ENCODE assay signal across 8 mouse cellular contexts in genomic region chr5:139382760-139383159, GRCm38 (mm10). TPM values are rescaled to one million over a fixed set of nuclear protein-coding genes. Genes with fewer than 3 reads are reported as not detected.
DNase-seq lines count a peak whose midpoint lies in the region; TF ChIP-seq lines count a peak whose summit lies in the region.

No protein-coding gene starts in this region.

- H3K4me1 ChIP-seq in small intestine, adult 2 months (ENCODE audit: control insufficient read depth, insufficient read depth, insufficient read length, low read length) = peaks cover 34% of the 10 kb centered on the region

- whole genome bisulfite sequencing in small intestine, adult 2 months = 36% methylated on average over 8 of the region's 8 CpGs

- intact Hi-C loops in heart, postnatal 10 days (cut with DNase I) = no loop called here

- H3K27me3 ChIP-seq in small intestine, adult 2 months (ENCODE audit: control insufficient read depth, insufficient read depth, low read length) = no peaks in the 10 kb centered on the region

- H3K27ac ChIP-seq in small intestine, adult 2 months (ENCODE audit: insufficient read depth, low read depth, low read length) = peak overlapping the region; percentile 79

- no peak for TF ChIP-seq POLR2A in small intestine, adult 2 months (IDR thresholded peaks at IDR 0.05; ENCODE audit: low read depth, low read length)

- H3K4me3 ChIP-seq in small intestine, adult 2 months (ENCODE audit: low read depth, low read length) = peak overlapping the region; percentile 21

- TF ChIP-seq CTCF in small intestine, adult 2 months (IDR thresholded peaks at IDR 0.05; ENCODE audit: extremely low read depth, insufficient read length, insufficient replicate concordance, low read depth, low read length) = no peak

- DNase-seq in frontal cortex, adult 2 months (ENCODE audit: extremely low spot score in 1 of 2, low spot score in 1 of 2) = peak; percentile 66 to 77
- DNase-seq in frontal cortex, postnatal 25 days (ENCODE audit: low spot score in 2 of 2) = no peak
- peak; percentile 85 for DNase-seq in c-Kit-positive CD71-positive TER-119-negative erythroid progenitor cells, embryonic 14.5 days (ENCODE audit: low read depth)
- peak; percentile 79 to 84 for DNase-seq in heart, postnatal 10 days
- peak; percentile 62 to 84 for DNase-seq in kidney, postnatal 25 days
- DNase-seq in lung, postnatal 4 days = peak; percentile 84 to 86
- no peak for DNase-seq in urinary bladder, postnatal 25 days (ENCODE audit: low spot score)

- no peaks in the 10 kb centered on the region; the same call in 1 of the 2 replicates for H3K36me3 ChIP-seq in small intestine, adult 2 months (ENCODE audit: control insufficient read depth, insufficient read depth, low read length)

RNA-seq across cellular contexts. Expression of gene Gpr146, which starts 5.3 kb away (rescaled TPM):
- polyA plus RNA-seq in frontal cortex, adult 2 months (2012; rRNA removed) = 12.0 and 15.2 TPM in 2 replicates
- 10 to 100 TPM; 33.7 to 37.2 TPM for total RNA-seq in heart, postnatal 10 days (2021)
- polyA plus RNA-seq in small intestine, adult 2 months (2012; rRNA removed) = 4.0 and 6.8 TPM in 2 replicates

RNA-seq across cellular contexts. Expression of gene C130050O18Rik, which starts 22.3 kb away (rescaled TPM):
- polyA plus RNA-seq in frontal cortex, adult 2 months (2012; rRNA removed) = 0.42 and 0.44 TPM in 2 replicates
- total RNA-seq in heart, postnatal 10 days (2021) = under 1 TPM; 0.74 to 0.93 TPM
- polyA plus RNA-seq in small intestine, adult 2 months (2012; rRNA removed) = 3.0 and 3.5 TPM in 2 replicates

RNA-seq across cellular contexts. Expression of gene Cyp2w1, which starts 30.3 kb away (rescaled TPM):
- polyA plus RNA-seq in frontal cortex, adult 2 months (2012; rRNA removed) = not detected in 2 replicates
- total RNA-seq in heart, postnatal 10 days (2021) = not detected
- 0.32 and 2.0 TPM in 2 replicates for polyA plus RNA-seq in small intestine, adult 2 months (2012; rRNA removed)

RNA-seq across cellular contexts. Expression of gene Cox19, which starts 31.5 kb away (rescaled TPM):
- polyA plus RNA-seq in frontal cortex, adult 2 months (2012; rRNA removed) = 93.5 and 97.3 TPM in 2 replicates
- total RNA-seq in heart, postnatal 10 days (2021) = 10 to 100 TPM; 88.8 to 96.4 TPM
- polyA plus RNA-seq in small intestine, adult 2 months (2012; rRNA removed) = 58.8 and 104 TPM in 2 replicates

RNA-seq across cellular contexts. Expression of gene Gper1, which starts 40.2 kb away (rescaled TPM):
- polyA plus RNA-seq in frontal cortex, adult 2 months (2012; rRNA removed) = 4.7 and 5.7 TPM in 2 replicates
- 1 to 10 TPM; 2.5 to 2.6 TPM for total RNA-seq in heart, postnatal 10 days (2021)
- 1.8 and 2.1 TPM in 2 replicates for polyA plus RNA-seq in small intestine, adult 2 months (2012; rRNA removed)

Comparison
In these comparisons a context has a peak if more than half of its experiments do, and no peak if none do; other contexts are left out.
1. DNase-seq: peak in frontal cortex, adult 2 months (2 of 2), c-Kit-positive CD71-positive TER-119-negative erythroid progenitor cells, embryonic 14.5 days (single experiment), heart, postnatal 10 days (2 of 2), kidney, postnatal 25 days (2 of 2) and lung, postnatal 4 days (2 of 2); none in frontal cortex, postnatal 25 days (0 of 2) and urinary bladder, postnatal 25 days (single experiment).